In genomic region chr6:72954786-72955185, GRCm38 (mm10) we compare ENCODE assay signal across 8 mouse cellular contexts. TPM values are rescaled to one million over a fixed set of nuclear protein-coding genes. Genes with fewer than 3 reads are reported as not detected.
DNase-seq lines count a peak whose midpoint lies in the region; ATAC-seq lines count a peak whose summit lies in the region.

No protein-coding gene starts in this region.

- H3K36me3 ChIP-seq in hindbrain, embryonic 11.5 days (ENCODE audit: control insufficient read depth, insufficient read depth, low read length) = no peaks in the 10 kb centered on the region
- no peaks in the 10 kb centered on the region for H3K36me3 ChIP-seq in hindbrain, embryonic 10.5 days

- DNase-seq in hindbrain, embryonic 11.5 days (ENCODE audit: low spot score) = no peak
- no peak for DNase-seq in hindbrain, embryonic 10.5 days (ENCODE audit: low spot score)
- peak; percentile 88 for DNase-seq in T-cell, adult 2 months (ENCODE audit: low spot score)
- DNase-seq in lung, postnatal 25 days (ENCODE audit: low spot score) = peak; percentile 63
- DNase-seq in spleen, postnatal 10 days (ENCODE audit: low spot score in 2 of 2) = peak; percentile 17 to 58
- no peak for DNase-seq in adrenal gland, postnatal 10 days
- DNase-seq in left cerebral cortex, adult 8-10 months (ENCODE audit: low spot score in 2 of 2) = no peak
- DNase-seq in gastrocnemius, postnatal 14 days = no peak

- 65% methylated on average over 7 of the region's 7 CpGs for WGBS in hindbrain, embryonic 11.5 days
- WGBS in hindbrain, embryonic 10.5 days = 65% methylated on average over 7 of the region's 7 CpGs

- intact Hi-C loops in gastrocnemius, postnatal 14 days (cut with DNase I; ENCODE audit: low total_unique reads) = loop anchor here (5.0 kb wide), 1 partner anchor 198 kb away; no protein-coding TSS in a partner anchor

- H3K4me2 ChIP-seq in hindbrain, embryonic 11.5 days (replicated peaks; ENCODE audit: low read depth, low read length) = no peak overlapping the region

- H3K4me1 ChIP-seq in hindbrain, embryonic 11.5 days (replicated peaks; ENCODE audit: control insufficient read depth, insufficient read depth, low read length) = no peaks in the 10 kb centered on the region
- peaks cover 28% of the 10 kb centered on the region for H3K4me1 ChIP-seq in hindbrain, embryonic 10.5 days (replicated peaks)

- no peak overlapping the region for H3K9ac ChIP-seq in hindbrain, embryonic 11.5 days (ENCODE audit: low read depth, low read length)

- H3K27me3 ChIP-seq in hindbrain, embryonic 11.5 days (ENCODE audit: control insufficient read depth, insufficient read depth, low read length) = no peaks in the 10 kb centered on the region
- H3K27me3 ChIP-seq in hindbrain, embryonic 10.5 days (ENCODE audit: insufficient read depth, poor library complexity, severe bottlenecking) = no peaks in the 10 kb centered on the region

- no peaks in the 10 kb centered on the region for H3K9me3 ChIP-seq in hindbrain, embryonic 11.5 days (ENCODE audit: control insufficient read depth, low read length)
- no peaks in the 10 kb centered on the region for H3K9me3 ChIP-seq in hindbrain, embryonic 10.5 days

- H3K27ac ChIP-seq in hindbrain, embryonic 11.5 days (ENCODE audit: low read depth, low read length) = 0 out of 2 replicates have a peak overlapping the region, but pooled peaks have one; percentile 31
- no peak overlapping the region for H3K27ac ChIP-seq in hindbrain, embryonic 10.5 days

- H3K4me3 ChIP-seq in hindbrain, embryonic 11.5 days (ENCODE audit: low read depth, low read length) = no peak overlapping the region
- no peak overlapping the region for H3K4me3 ChIP-seq in hindbrain, embryonic 10.5 days

- no peak for ATAC-seq in hindbrain, embryonic 11.5 days (ENCODE audit: low FRiP score)

RNA-seq across cellular contexts. Expression of gene Tmsb10, which starts 3.8 kb away (rescaled TPM):
- 3,882 and 4,064 TPM in 2 replicates for polyA plus RNA-seq in hindbrain, embryonic 11.5 days (2014; fragmentation: Nextera tagmentation; extraction: Ambion mirVana)
- 3,283 and 4,408 TPM in 2 replicates for polyA plus RNA-seq in hindbrain, embryonic 10.5 days (2016; fragmentation: Nextera tagmentation; extraction: Ambion mirVana)
- total RNA-seq in adrenal gland, postnatal 10 days (2021) = 100 to 1,000 TPM; 483 to 577 TPM
- 100 to 1,000 TPM; 329 to 544 (median 431) TPM for total RNA-seq in left cerebral cortex, adult 8-10 months (2022)
- 100 to 1,000 TPM; 225 to 328 TPM for total RNA-seq in gastrocnemius, postnatal 14 days (2021)

RNA-seq across cellular contexts. Expression of gene Kcmf1, which starts 55.0 kb away (rescaled TPM):
- 35.3 and 45.9 TPM in 2 replicates for polyA plus RNA-seq in hindbrain, embryonic 11.5 days (2014; fragmentation: Nextera tagmentation; extraction: Ambion mirVana)
- 24.2 and 28.7 TPM in 2 replicates for polyA plus RNA-seq in hindbrain, embryonic 10.5 days (2016; fragmentation: Nextera tagmentation; extraction: Ambion mirVana)
- 10 to 100 TPM; 85.5 to 91.6 TPM for total RNA-seq in adrenal gland, postnatal 10 days (2021)
- total RNA-seq in left cerebral cortex, adult 8-10 months (2022) = 10 to 100 TPM; 66.2 to 67.2 (median 67.1) TPM
- 10 to 100 TPM; 78.7 to 84.8 TPM for total RNA-seq in gastrocnemius, postnatal 14 days (2021)

Comparison
In these comparisons a context has a peak if more than half of its experiments do, and no peak if none do; other contexts are left out.
1. DNase-seq: peak in T-cell, adult 2 months (single experiment), lung, postnatal 25 days (single experiment) and spleen, postnatal 10 days (2 of 2); none in hindbrain, embryonic 11.5 days (single experiment), hindbrain, embryonic 10.5 days (single experiment), adrenal gland, postnatal 10 days (single experiment), left cerebral cortex, adult 8-10 months (0 of 2) and gastrocnemius, postnatal 14 days (single experiment).